Mouse (Mus musculus) embryonic facial prominence, embryonic 14.5 days (tissue): ENCODE results near the gene Spag6. TPM values are rescaled to one million over a fixed set of nuclear protein-coding genes. Genes with fewer than 3 reads are reported as not detected.

Experiments
- ATAC-seq: fragments of 200-750 bp; cut with Nextera tagmentation; 2 replicates; pipeline ENCODE4 v1.8.0; 2017; ENCODE audit warnings: low read depth, moderate number of reproducible peaks, moderate TSS enrichment
- DNase-seq: peaks from one replicate; pipeline ENCODE4 v3.0.0-alpha.2; 2015; ENCODE audit warnings: low spot score
- H3K27ac ChIP-seq: fragments of 300-500 bp; sonication (generic); replicated peaks from 2 replicates; pipeline ENCODE4 v1.5.1; 2014; ENCODE audit warnings: low read depth, mild to moderate bottlenecking, low read length, moderate library complexity
- H3K27me3 ChIP-seq: fragments of 300-500 bp; sonication (generic); replicated peaks from 2 replicates; pipeline ENCODE4 v1.6.1; 2014; ENCODE audit warnings: low read length; ENCODE audit not compliant: control insufficient read depth, insufficient read depth
- H3K36me3 ChIP-seq: fragments of 300-500 bp; sonication (generic); 2 replicates; pipeline ENCODE4 v1.6.1; 2014; ENCODE audit warnings: low read length, mixed read lengths; ENCODE audit not compliant: control insufficient read depth, insufficient read depth
- H3K4me1 ChIP-seq: fragments of 300-500 bp; sonication (generic); 2 replicates; pipeline ENCODE4 v1.6.1; 2014; ENCODE audit warnings: antibody characterized with exemption, low read length; ENCODE audit not compliant: control insufficient read depth, insufficient read depth
- H3K4me2 ChIP-seq: fragments of 300-500 bp; sonication (generic); 2 replicates; pipeline ENCODE4 v1.6.1; 2014; ENCODE audit warnings: low read depth, mild to moderate bottlenecking, low read length, moderate library complexity, mixed read lengths
- H3K4me3 ChIP-seq: fragments of 300-500 bp; sonication (generic); 2 replicates; pipeline ENCODE4 v1.5.1; 2014; ENCODE audit warnings: low read depth, mild to moderate bottlenecking, low read length
- H3K9ac ChIP-seq: fragments of 300-500 bp; sonication (generic); 2 replicates; pipeline ENCODE4 v1.6.1; 2014; ENCODE audit warnings: low read depth, mild to moderate bottlenecking, low read length, moderate library complexity, mixed read lengths
- H3K9me3 ChIP-seq: fragments of 300-500 bp; sonication (generic); 2 replicates; pipeline ENCODE4 v1.6.1; 2016; ENCODE audit warnings: low read length; ENCODE audit not compliant: control insufficient read depth
- WGBS: fragments of 180-500 bp; shearing (Covaris S2); extraction: QIAGEN DNeasy Blood & Tissue Kit; methylation state at CpG from one replicate; pipeline ENCODE4 v1.1.7; 2014; 5-methylcytosine and 5-hydroxymethylcytosine counted together
- polyA plus RNA-seq: library from polyadenylated mRNA; unstranded; fragments of >200 nt; fragmentation: Nextera tagmentation; extraction: Ambion mirVana; gene quantifications from 2 replicates; pipeline ENCODE4 v1.2.1, GENCODE M21; 2014

Spag6 gene
- polyA plus RNA-seq, 1 experiment from 2014 or later: 0.21 TPM

GRCm38 (mm10) chr2:18674193-18674902 lies 19.5 kb upstream of the Spag6 start:
- Histone ChIP-seq H3K27me3 (peaks cover 10% of the 10 kb centered on the region), H3K36me3 (no peaks in the 10 kb centered on the region), H3K9me3 (no peaks in the 10 kb centered on the region), H3K9ac (no peak overlapping the region), H3K27ac (no peak overlapping the region), H3K4me2 (peak overlapping the region; percentile 82; the same call in 1 of the 2 replicates), H3K4me3 (no peak overlapping the region), H3K4me1 (peaks cover 10% of the 10 kb centered on the region; the same call in 1 of the 2 replicates)
- WGBS: 68% methylated on average over 4 of the region's 4 CpGs
- DNase-seq (no peak), ATAC-seq (no peak)

- no peaks in the 10 kb centered on the region for H3K9me3 ChIP-seq
- H3K4me1 ChIP-seq: peaks cover 18% of the 10 kb centered on the region
- H3K27ac ChIP-seq: peak overlapping the region; percentile 92
- H3K27me3 ChIP-seq: peaks cover 17% of the 10 kb centered on the region
- H3K4me2 ChIP-seq: peak overlapping the region; percentile 89
- H3K9ac ChIP-seq: peak overlapping the region; percentile 94
- WGBS: 13% methylated on average over 39 of the region's 42 CpGs
- ATAC-seq (no peak), DNase-seq (peak; percentile 26)
- peak overlapping the region; percentile 78 for H3K4me3 ChIP-seq
- H3K36me3 ChIP-seq: no peaks in the 10 kb centered on the region
Observed at GRCm38 (mm10) chr2:18675681-18676456, 18.0 kb upstream of the Spag6 start.

- Histone ChIP-seq H3K27ac (peak overlapping the region; percentile 92), H3K9ac (peak overlapping the region; percentile 94), H3K9me3 (no peaks in the 10 kb centered on the region), H3K27me3 (peaks cover 19% of the 10 kb centered on the region), H3K4me2 (peak overlapping the region; percentile 89), H3K4me1 (peaks cover 21% of the 10 kb centered on the region), H3K36me3 (no peaks in the 10 kb centered on the region), H3K4me3 (peak overlapping the region; percentile 78)
- ATAC-seq (peak; percentile 92), DNase-seq (peak; percentile 96)
- 0% methylated on average over 9 of the region's 64 CpGs for WGBS
Observed at GRCm38 (mm10) chr2:18676457-18676935, 17.3 kb upstream of the Spag6 start.

- H3K27me3 ChIP-seq: peaks cover 19% of the 10 kb centered on the region
- H3K4me1 ChIP-seq: peaks cover 21% of the 10 kb centered on the region
- 0% methylated on average over 14 of the region's 77 CpGs for WGBS
- peaks cover under 1% of the 10 kb centered on the region; the same call in 1 of the 2 replicates for H3K36me3 ChIP-seq
- H3K9me3 ChIP-seq: no peaks in the 10 kb centered on the region
- ATAC-seq (peak; percentile 75), DNase-seq (peak; percentile 84)
- H3K27ac ChIP-seq: peak within 1 kb of the TSS; percentile 92
- H3K4me2 ChIP-seq: peak within 1 kb of the TSS; percentile 89
- peak within 1 kb of the TSS; percentile 94 for H3K9ac ChIP-seq
- peak within 1 kb of the TSS; percentile 78 for H3K4me3 ChIP-seq
Observed at GRCm38 (mm10) chr2:18676936-18677491, 16.8 kb upstream of the Spag6 start, which contains the start of gene Bmi1. TSS of gene Bmi1 (plus strand) at chr2:18677018.

GRCm38 (mm10) chr2:18677631-18678471 lies 16.0 kb upstream of the Spag6 start:
- peaks cover 5% of the 10 kb centered on the region; the same call in 1 of the 2 replicates for H3K36me3 ChIP-seq
- peaks cover 21% of the 10 kb centered on the region for H3K4me1 ChIP-seq
- peak overlapping the region; percentile 78 for H3K4me3 ChIP-seq
- no peak overlapping the region for H3K27ac ChIP-seq
- peak overlapping the region; percentile 89 for H3K4me2 ChIP-seq
- no peak for ATAC-seq
- DNase-seq: peak; percentile 48
- H3K9ac ChIP-seq: peak overlapping the region; percentile 94
- H3K27me3 ChIP-seq: peaks cover 24% of the 10 kb centered on the region
- H3K9me3 ChIP-seq: no peaks in the 10 kb centered on the region
- under 1% methylated on average over 32 of the region's 55 CpGs for WGBS

GRCm38 (mm10) chr2:18679701-18680100 lies 14.1 kb upstream of the Spag6 start:
- 49% methylated on average over 2 of the region's 2 CpGs for WGBS
- DNase-seq (no peak), ATAC-seq (no peak)
- Histone ChIP-seq H3K27me3 (peaks cover 28% of the 10 kb centered on the region), H3K9me3 (no peaks in the 10 kb centered on the region), H3K4me1 (peaks cover 18% of the 10 kb centered on the region), H3K36me3 (peaks cover 20% of the 10 kb centered on the region), H3K9ac (no peak overlapping the region), H3K4me3 (no peak overlapping the region), H3K27ac (no peak overlapping the region), H3K4me2 (no peak overlapping the region)

GRCm38 (mm10) chr2:18680501-18680900 lies 13.3 kb upstream of the Spag6 start:
- H3K9ac ChIP-seq: peak overlapping the region; percentile 56
- H3K36me3 ChIP-seq: peaks cover 20% of the 10 kb centered on the region
- DNase-seq: no peak
- 1% methylated on average over 4 of the region's 4 CpGs for WGBS
- peaks cover 28% of the 10 kb centered on the region for H3K27me3 ChIP-seq
- H3K4me3 ChIP-seq: peak overlapping the region; percentile 42
- no peaks in the 10 kb centered on the region for H3K9me3 ChIP-seq
- no peak overlapping the region for H3K27ac ChIP-seq
- peak overlapping the region; percentile 88 for H3K4me2 ChIP-seq
- H3K4me1 ChIP-seq: peaks cover 18% of the 10 kb centered on the region
- no peak for ATAC-seq

GRCm38 (mm10) chr2:18680961-18681360 lies 12.9 kb upstream of the Spag6 start:
- no peaks in the 10 kb centered on the region for H3K9me3 ChIP-seq
- H3K4me2 ChIP-seq: peak overlapping the region; percentile 88
- H3K27me3 ChIP-seq: peaks cover 28% of the 10 kb centered on the region
- peak; percentile 73 for DNase-seq
- H3K36me3 ChIP-seq: peaks cover 20% of the 10 kb centered on the region
- H3K4me1 ChIP-seq: peaks cover 16% of the 10 kb centered on the region
- H3K27ac ChIP-seq: no peak overlapping the region
- H3K9ac ChIP-seq: peak overlapping the region; percentile 56
- WGBS: 4% methylated on average over 17 of the region's 29 CpGs
- ATAC-seq: no peak
- H3K4me3 ChIP-seq: peak overlapping the region; percentile 42
